Mouse (Mus musculus): Measurements from ENCODE around the gene Higd1a. TPM values are rescaled to one million over a fixed set of nuclear protein-coding genes. Genes with fewer than 3 reads are reported as not detected.

Gene Higd1a
- polyA plus RNA-seq, 1 experiment, result 128 TPM

DNA sequence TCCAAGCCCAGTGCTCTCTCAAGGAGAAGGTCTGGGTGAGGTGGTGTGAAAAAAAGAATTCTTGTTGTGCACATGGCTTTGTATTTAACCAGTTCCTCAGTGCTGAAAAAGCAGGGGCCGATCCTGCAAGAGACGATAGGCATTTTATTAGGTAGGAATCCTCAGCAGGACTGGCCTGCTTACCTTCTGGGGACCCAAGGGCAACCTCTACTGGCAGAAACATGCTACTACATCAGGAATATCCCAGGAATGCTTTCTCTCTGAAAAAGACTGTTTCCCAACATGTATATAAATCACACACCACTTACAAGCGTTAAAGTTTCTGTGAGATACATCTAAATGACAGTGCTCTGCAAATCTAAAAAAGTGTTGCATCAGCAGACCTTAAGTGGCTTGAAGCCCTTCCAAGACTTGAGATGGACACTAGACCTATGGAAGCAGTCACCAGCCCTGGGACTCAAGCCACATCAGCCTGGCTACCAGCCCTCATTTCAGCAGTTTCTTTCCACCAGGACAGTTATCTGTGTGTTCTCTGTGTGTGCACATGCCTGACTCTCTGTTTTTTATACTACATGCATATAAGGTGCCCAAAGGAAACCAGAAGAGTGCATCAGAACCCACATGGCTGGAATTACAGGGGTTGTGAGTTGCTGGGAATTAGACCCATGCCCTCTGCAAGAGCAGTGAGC, 19.0 kb upstream of the Higd1a start:
- peak; percentile 59 to 60 for DNase-seq
- TF ChIP-seq CTCF (IDR thresholded peaks at IDR 0.05; ENCODE audit: borderline replicate concordance, insufficient read depth, low read depth, low read length) (peak; percentile 87), POLR2A (IDR thresholded peaks at IDR 0.05; ENCODE audit: borderline replicate concordance, insufficient read depth, low read length) (no peak)
- Histone ChIP-seq H3K27ac (ENCODE audit: insufficient read depth, low read length) (no peak overlapping the region), H3K4me1 (ENCODE audit: control insufficient read depth, insufficient read depth, low read length) (no peaks in the 10 kb centered on the region; the same call in 1 of the 2 replicates), H3K4me3 (replicated peaks; ENCODE audit: insufficient read depth, low read depth, low read length) (no peak overlapping the region), H3K27me3 (ENCODE audit: control insufficient read depth, insufficient read depth, low read length) (no peaks in the 10 kb centered on the region)
- 8% methylated on average over 3 of the region's 3 CpGs for WGBS

DNA sequence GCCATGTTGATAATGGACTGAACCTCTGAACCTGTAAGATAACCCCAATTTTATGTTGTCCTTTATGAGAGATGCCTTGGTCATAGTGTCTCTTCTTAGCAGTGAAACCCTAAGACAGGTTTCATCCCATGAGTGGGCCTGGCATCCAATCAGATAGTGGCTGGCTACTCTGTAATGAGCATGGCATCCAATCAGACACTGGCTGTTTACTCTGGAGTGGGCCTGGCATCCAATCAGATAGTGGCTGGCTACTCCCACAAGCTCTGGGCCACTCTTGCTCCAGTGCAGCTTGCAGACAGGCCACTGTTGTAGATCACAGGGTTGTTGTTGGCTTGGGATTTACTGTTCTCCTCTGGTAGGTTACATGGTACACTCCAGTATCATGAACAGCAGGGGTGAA, 15.4 kb upstream of the Higd1a start:
- Histone ChIP-seq H3K4me1 (ENCODE audit: control insufficient read depth, insufficient read depth, low read length) (no peaks in the 10 kb centered on the region; the same call in 1 of the 2 replicates), H3K4me3 (replicated peaks; ENCODE audit: insufficient read depth, low read depth, low read length) (no peak overlapping the region), H3K27ac (ENCODE audit: insufficient read depth, low read length) (no peak overlapping the region), H3K27me3 (ENCODE audit: control insufficient read depth, insufficient read depth, low read length) (no peaks in the 10 kb centered on the region)
- no peak for DNase-seq
- no peak for TF ChIP-seq CTCF (IDR thresholded peaks at IDR 0.05; ENCODE audit: borderline replicate concordance, insufficient read depth, low read depth, low read length)
- no peak for TF ChIP-seq POLR2A (IDR thresholded peaks at IDR 0.05; ENCODE audit: borderline replicate concordance, insufficient read depth, low read length)

DNA sequence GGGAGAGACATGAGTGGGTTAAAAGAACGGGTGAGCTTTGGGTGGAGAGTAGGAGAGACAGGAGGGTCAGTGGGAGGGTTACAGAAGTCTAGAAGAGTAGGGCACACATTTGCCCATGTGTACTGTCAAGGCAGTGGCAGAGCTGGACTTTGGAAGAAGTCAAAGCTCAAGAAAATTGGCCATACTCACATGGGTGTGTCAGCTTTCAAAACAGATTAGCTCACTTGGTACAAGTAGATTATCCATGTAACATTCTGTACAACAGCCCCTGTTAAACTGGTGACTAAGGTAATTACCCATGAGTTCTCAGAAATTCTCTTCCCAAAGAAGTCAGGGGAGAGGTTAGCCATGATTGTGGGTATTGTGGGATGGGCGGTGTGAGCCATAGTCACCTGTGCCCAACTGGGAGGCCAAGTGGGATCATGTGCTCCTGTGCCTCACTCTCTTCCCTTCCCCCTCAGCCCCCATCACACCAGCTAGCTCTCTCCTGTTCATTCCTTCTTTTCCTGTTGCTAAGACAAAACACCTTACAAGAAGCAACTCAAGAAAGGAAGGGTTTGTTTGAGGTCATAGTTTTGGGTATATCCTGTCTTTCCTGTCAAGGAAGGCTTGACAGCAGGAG, 14.0 kb upstream of the Higd1a start:
- H3K4me1 ChIP-seq (ENCODE audit: control insufficient read depth, insufficient read depth, low read length), result no peaks in the 10 kb centered on the region; the same call in 1 of the 2 replicates
- H3K27ac ChIP-seq (ENCODE audit: insufficient read depth, low read length), result no peak overlapping the region
- no peaks in the 10 kb centered on the region for H3K27me3 ChIP-seq (ENCODE audit: control insufficient read depth, insufficient read depth, low read length)
- WGBS, result 87% methylated on average over 2 of the region's 2 CpGs
- DNase-seq, result no peak
- TF ChIP-seq POLR2A (IDR thresholded peaks at IDR 0.05; ENCODE audit: borderline replicate concordance, insufficient read depth, low read length) (no peak), CTCF (IDR thresholded peaks at IDR 0.05; ENCODE audit: borderline replicate concordance, insufficient read depth, low read depth, low read length) (no peak)
- no peak overlapping the region for H3K4me3 ChIP-seq (replicated peaks; ENCODE audit: insufficient read depth, low read depth, low read length)

DNA sequence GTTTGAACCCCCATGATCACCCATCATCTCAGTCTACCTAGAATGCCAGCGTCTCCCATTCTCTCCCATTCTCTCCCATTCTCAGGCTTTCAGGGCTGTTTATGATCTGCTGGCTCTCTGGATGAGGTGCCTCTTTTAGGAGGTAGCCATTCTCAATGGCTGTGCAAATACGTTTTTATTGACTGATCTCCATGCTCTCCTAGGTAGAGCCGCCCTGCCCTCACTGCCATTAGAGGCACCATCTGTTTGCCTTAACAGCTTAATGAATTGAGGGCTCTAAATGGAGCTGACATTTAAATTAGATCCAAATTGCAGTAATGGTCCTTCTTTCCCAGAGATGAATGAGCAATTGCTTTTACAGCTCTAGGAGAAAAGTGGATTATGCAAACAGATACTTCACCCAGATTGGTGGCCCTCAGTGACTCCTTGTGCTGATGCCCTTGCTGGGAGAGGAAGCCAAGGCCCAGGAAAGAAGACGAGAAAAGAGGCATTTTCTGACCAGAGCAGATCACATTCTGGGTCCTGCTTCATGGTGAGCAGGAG, 11.9 kb upstream of the Higd1a start:
- no peaks in the 10 kb centered on the region for H3K27me3 ChIP-seq (ENCODE audit: control insufficient read depth, insufficient read depth, low read length)
- WGBS, result 61% methylated on average over 4 of the region's 4 CpGs
- H3K4me1 ChIP-seq (ENCODE audit: control insufficient read depth, insufficient read depth, low read length), result peaks cover 4% of the 10 kb centered on the region; the same call in 1 of the 2 replicates
- no peak overlapping the region for H3K27ac ChIP-seq (ENCODE audit: insufficient read depth, low read length)
- no peak for DNase-seq
- TF ChIP-seq POLR2A (IDR thresholded peaks at IDR 0.05; ENCODE audit: borderline replicate concordance, insufficient read depth, low read length) (no peak), CTCF (IDR thresholded peaks at IDR 0.05; ENCODE audit: borderline replicate concordance, insufficient read depth, low read depth, low read length) (no peak)
- no peak overlapping the region for H3K4me3 ChIP-seq (replicated peaks; ENCODE audit: insufficient read depth, low read depth, low read length)

DNA sequence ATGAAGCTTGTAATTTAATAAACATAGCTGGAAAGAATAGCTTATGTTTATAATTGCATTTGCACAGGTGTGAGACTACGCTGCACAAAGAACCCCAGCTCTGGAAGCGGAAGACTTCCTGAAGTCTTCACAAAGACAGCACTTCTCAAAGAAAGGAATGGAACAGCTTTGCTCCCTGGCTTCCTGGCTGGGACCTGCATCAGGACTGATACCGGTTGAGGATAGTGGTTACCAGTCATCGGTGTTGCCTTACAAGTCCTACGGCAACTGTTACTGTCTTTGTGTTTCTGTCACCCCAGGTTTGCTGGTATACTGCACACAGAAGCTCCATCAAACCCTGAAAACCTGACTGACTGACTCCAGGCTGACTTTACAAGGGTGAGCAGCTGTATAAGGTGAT, 11.3 kb upstream of the Higd1a start:
- no peaks in the 10 kb centered on the region for H3K27me3 ChIP-seq (ENCODE audit: control insufficient read depth, insufficient read depth, low read length)
- TF ChIP-seq CTCF (IDR thresholded peaks at IDR 0.05; ENCODE audit: borderline replicate concordance, insufficient read depth, low read depth, low read length) (no peak), POLR2A (IDR thresholded peaks at IDR 0.05; ENCODE audit: borderline replicate concordance, insufficient read depth, low read length) (no peak)

DNA sequence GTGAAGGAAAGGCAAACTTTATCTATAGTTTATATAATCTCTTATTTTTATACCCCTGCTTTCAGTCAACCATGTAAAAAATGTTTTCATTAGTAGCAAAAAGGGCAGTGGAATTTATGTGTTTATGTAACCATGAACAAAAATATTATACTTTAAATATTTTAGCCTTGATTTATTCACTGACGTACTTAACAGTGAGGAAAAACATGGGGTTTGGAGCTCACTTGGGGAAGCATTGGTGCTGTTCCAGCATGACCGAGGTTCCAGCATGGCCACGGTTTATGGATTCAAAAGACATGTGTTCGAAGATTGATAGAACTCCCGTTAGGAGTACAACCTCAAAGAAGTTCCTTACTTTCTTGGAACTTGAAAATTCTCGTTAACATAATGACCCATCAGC, 10.1 kb upstream of the Higd1a start:
- Histone ChIP-seq H3K4me3 (replicated peaks; ENCODE audit: insufficient read depth, low read depth, low read length) (no peak overlapping the region), H3K27me3 (ENCODE audit: control insufficient read depth, insufficient read depth, low read length) (no peaks in the 10 kb centered on the region), H3K4me1 (ENCODE audit: control insufficient read depth, insufficient read depth, low read length) (peaks cover 4% of the 10 kb centered on the region; the same call in 1 of the 2 replicates), H3K27ac (ENCODE audit: insufficient read depth, low read length) (no peak overlapping the region)
- 73% methylated on average over 6 of the region's 6 CpGs for WGBS
- TF ChIP-seq POLR2A (IDR thresholded peaks at IDR 0.05; ENCODE audit: borderline replicate concordance, insufficient read depth, low read length), result no peak
- no peak for TF ChIP-seq CTCF (IDR thresholded peaks at IDR 0.05; ENCODE audit: borderline replicate concordance, insufficient read depth, low read depth, low read length)
- DNase-seq, result no peak

More for the DNA sequence above, 11.3 kb upstream of the Higd1a start:
- peaks cover 4% of the 10 kb centered on the region; the same call in 1 of the 2 replicates for H3K4me1 ChIP-seq (ENCODE audit: control insufficient read depth, insufficient read depth, low read length)
- DNase-seq, result no peak
- no peak overlapping the region for H3K27ac ChIP-seq (ENCODE audit: insufficient read depth, low read length)
- no peak overlapping the region for H3K4me3 ChIP-seq (replicated peaks; ENCODE audit: insufficient read depth, low read depth, low read length)
- WGBS, result 93% methylated on average over 5 of the region's 5 CpGs

DNA sequence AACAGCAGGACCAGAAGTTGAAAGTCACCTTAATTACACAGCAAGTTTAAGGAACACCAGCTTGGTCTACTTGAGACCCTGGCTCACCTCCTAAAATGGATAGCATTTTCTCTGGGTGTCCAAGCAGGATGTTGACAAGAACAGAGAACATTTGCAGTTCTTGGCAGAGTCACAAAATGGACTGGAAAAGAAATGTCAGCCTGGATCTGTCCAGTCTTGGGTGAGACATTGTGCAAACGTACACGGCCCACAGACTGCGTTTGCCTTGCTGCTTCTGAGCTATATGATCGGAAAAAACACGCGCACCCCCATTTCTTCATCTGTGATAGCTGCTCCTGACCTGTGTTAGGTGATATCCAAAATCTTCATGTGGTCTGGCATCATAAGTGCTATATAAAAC, 9.5 kb upstream of the Higd1a start:
- Histone ChIP-seq H3K27ac (ENCODE audit: insufficient read depth, low read length) (no peak overlapping the region), H3K4me3 (replicated peaks; ENCODE audit: insufficient read depth, low read depth, low read length) (no peak overlapping the region), H3K4me1 (ENCODE audit: control insufficient read depth, insufficient read depth, low read length) (peaks cover 4% of the 10 kb centered on the region; the same call in 1 of the 2 replicates), H3K27me3 (ENCODE audit: control insufficient read depth, insufficient read depth, low read length) (no peaks in the 10 kb centered on the region)
- TF ChIP-seq POLR2A (IDR thresholded peaks at IDR 0.05; ENCODE audit: borderline replicate concordance, insufficient read depth, low read length), result no peak
- TF ChIP-seq CTCF (IDR thresholded peaks at IDR 0.05; ENCODE audit: borderline replicate concordance, insufficient read depth, low read depth, low read length), result no peak
- 55% methylated on average over 6 of the region's 6 CpGs for WGBS
- DNase-seq, result no peak
